Mouse (Mus musculus): ENCODE results near the gene Hnrnpl. TPM values are rescaled to one million over a fixed set of nuclear protein-coding genes. Genes with fewer than 3 reads are reported as not detected.
A peak's percentile ranks its signal among the peaks of the same experiment; 100 is the strongest.

The Hnrnpl gene
- polyA plus RNA-seq, 1 experiment = 256 TPM

DNA sequence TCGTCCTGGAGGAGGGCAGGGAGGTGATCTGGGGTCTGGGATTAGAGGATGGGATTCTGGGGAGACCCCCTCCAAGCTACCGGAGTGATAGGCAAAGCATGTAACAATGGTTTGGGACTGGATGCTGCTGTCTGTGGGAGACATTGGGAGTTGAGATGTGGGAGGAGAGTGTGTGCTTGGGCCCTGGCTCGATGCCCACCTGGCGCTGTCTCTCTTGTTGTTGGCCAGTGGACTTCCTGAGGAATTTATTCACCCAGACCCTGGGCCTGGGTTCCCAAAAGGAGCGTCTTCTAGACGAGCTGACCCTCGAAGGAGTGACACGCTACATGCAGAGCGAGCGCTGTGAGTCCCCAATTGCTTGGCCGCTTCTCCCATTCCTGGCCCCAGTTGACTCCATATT is 36.5 kb upstream of the Hnrnpl start:
- Histone ChIP-seq H3K4me1 (ENCODE audit: control insufficient read depth, insufficient read depth, low read length) (peaks cover 6% of the 10 kb centered on the region), H3K27ac (ENCODE audit: insufficient read depth, low read depth, low read length) (no peak overlapping the region), H3K4me3 (ENCODE audit: insufficient read depth, low read length) (no peak overlapping the region)
- TF ChIP-seq CTCF (IDR thresholded peaks at IDR 0.05; ENCODE audit: low read depth, low read length) (no peak), POLR2A (IDR thresholded peaks at IDR 0.05; ENCODE audit: borderline replicate concordance, low read depth, low read length) (no peak)

GRCm38 (mm10) chr7:28773163-28773562 is 35.2 kb upstream of the Hnrnpl start:
- H3K27ac ChIP-seq (ENCODE audit: insufficient read depth, low read depth, low read length) = no peak overlapping the region
- no peak overlapping the region for H3K4me3 ChIP-seq (ENCODE audit: insufficient read depth, low read length)
- no peaks in the 10 kb centered on the region for H3K4me1 ChIP-seq (ENCODE audit: control insufficient read depth, insufficient read depth, low read length)
- no peak for TF ChIP-seq CTCF (IDR thresholded peaks at IDR 0.05; ENCODE audit: low read depth, low read length)
- TF ChIP-seq POLR2A (IDR thresholded peaks at IDR 0.05; ENCODE audit: borderline replicate concordance, low read depth, low read length) = no peak

- Histone ChIP-seq H3K4me3 (ENCODE audit: insufficient read depth, low read length) (no peak overlapping the region), H3K4me1 (ENCODE audit: control insufficient read depth, insufficient read depth, low read length) (no peaks in the 10 kb centered on the region), H3K27ac (ENCODE audit: insufficient read depth, low read depth, low read length) (no peak overlapping the region)
- no peak for TF ChIP-seq POLR2A (IDR thresholded peaks at IDR 0.05; ENCODE audit: borderline replicate concordance, low read depth, low read length)
- no peak for TF ChIP-seq CTCF (IDR thresholded peaks at IDR 0.05; ENCODE audit: low read depth, low read length)
These were observed 34.2 kb upstream of the Hnrnpl start for GRCm38 (mm10) chr7:28774164-28774563.

GRCm38 (mm10) chr7:28775129-28775528 is 33.2 kb upstream of the Hnrnpl start:
- TF ChIP-seq CTCF (IDR thresholded peaks at IDR 0.05; ENCODE audit: low read depth, low read length) = no peak
- no peak for TF ChIP-seq POLR2A (IDR thresholded peaks at IDR 0.05; ENCODE audit: borderline replicate concordance, low read depth, low read length)

GRCm38 (mm10) chr7:28778825-28779224 is 29.5 kb upstream of the Hnrnpl start:
- H3K4me3 ChIP-seq (ENCODE audit: insufficient read depth, low read length) = no peak overlapping the region
- peaks cover 19% of the 10 kb centered on the region for H3K4me1 ChIP-seq (ENCODE audit: control insufficient read depth, insufficient read depth, low read length)
- TF ChIP-seq POLR2A (IDR thresholded peaks at IDR 0.05; ENCODE audit: borderline replicate concordance, low read depth, low read length) (no peak), CTCF (IDR thresholded peaks at IDR 0.05; ENCODE audit: low read depth, low read length) (no peak)
- H3K27ac ChIP-seq (ENCODE audit: insufficient read depth, low read depth, low read length) = no peak overlapping the region

More at GRCm38 (mm10) chr7:28775129-28775528, 33.2 kb upstream of the Hnrnpl start:
- Histone ChIP-seq H3K4me3 (ENCODE audit: insufficient read depth, low read length) (no peak overlapping the region), H3K27ac (ENCODE audit: insufficient read depth, low read depth, low read length) (no peak overlapping the region), H3K4me1 (ENCODE audit: control insufficient read depth, insufficient read depth, low read length) (no peaks in the 10 kb centered on the region; the same call in 1 of the 2 replicates)

DNA sequence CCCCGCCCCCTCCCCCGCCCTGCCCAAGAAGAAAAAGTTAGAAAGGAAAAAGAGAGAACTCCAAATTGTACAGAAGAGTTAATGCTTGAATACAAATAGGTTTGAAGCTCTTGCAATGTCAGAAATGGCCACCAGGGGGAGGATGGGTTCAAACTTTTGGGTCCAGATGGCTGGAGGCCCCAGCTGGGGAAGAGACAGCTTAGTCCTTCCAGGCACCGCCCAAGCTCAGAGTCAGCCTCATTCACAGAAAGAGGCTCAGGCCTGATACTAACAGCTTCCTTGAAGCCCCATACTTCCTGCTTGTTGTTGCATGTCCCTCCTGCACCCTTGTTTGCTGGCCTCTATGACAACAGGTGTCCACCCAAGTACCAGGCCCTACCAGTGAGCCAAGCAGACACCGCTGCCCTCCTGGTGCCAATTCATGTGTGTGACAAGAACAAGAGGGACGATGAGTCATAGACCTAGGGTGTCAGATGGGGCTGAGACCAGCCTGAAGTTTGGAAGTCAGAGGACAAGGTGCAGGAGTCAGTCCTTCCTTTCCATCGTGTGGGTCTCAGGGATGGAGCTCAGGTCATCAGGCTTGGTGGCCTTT is 28.2 kb upstream of the Hnrnpl start:
- Histone ChIP-seq H3K27ac (ENCODE audit: insufficient read depth, low read depth, low read length) (peak overlapping the region; percentile 89), H3K4me1 (ENCODE audit: control insufficient read depth, insufficient read depth, low read length) (peaks cover 19% of the 10 kb centered on the region), H3K4me3 (ENCODE audit: insufficient read depth, low read length) (0 out of 2 replicates have a peak overlapping the region, but pooled peaks have one; percentile 7)
- TF ChIP-seq CTCF (IDR thresholded peaks at IDR 0.05; ENCODE audit: low read depth, low read length) (peak; percentile 60), POLR2A (IDR thresholded peaks at IDR 0.05; ENCODE audit: borderline replicate concordance, low read depth, low read length) (no peak)

- peaks cover 19% of the 10 kb centered on the region for H3K4me1 ChIP-seq (ENCODE audit: control insufficient read depth, insufficient read depth, low read length)
- H3K27ac ChIP-seq (ENCODE audit: insufficient read depth, low read depth, low read length) = peak overlapping the region; percentile 89
- 0 out of 2 replicates have a peak overlapping the region, but pooled peaks have one; percentile 7 for H3K4me3 ChIP-seq (ENCODE audit: insufficient read depth, low read length)
These were observed 27.5 kb upstream of the Hnrnpl start for GRCm38 (mm10) chr7:28780857-28781256.

DNA sequence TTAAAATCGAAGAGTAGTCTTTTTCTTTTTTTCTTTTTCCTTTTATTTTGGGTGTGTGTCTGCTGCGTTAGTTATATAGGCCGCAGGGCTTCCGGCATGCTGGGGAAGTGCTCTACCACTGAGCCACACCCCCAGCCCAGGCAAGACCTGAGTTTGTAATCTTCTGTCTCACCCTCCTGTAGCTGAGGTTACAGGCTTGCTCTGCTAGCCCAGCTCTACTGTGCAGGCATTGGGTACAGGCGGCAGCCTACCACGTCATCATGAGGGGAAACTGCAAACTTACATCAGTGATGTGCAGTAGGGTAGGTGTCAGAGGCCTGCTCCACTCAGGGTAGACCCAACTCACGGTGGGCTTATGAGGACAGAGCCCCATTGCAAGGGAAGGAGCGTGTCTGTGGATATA is 27.1 kb upstream of the Hnrnpl start:
- H3K4me1 ChIP-seq (ENCODE audit: control insufficient read depth, insufficient read depth, low read length) = peaks cover 19% of the 10 kb centered on the region
- no peak overlapping the region for H3K4me3 ChIP-seq (ENCODE audit: insufficient read depth, low read length)
- peak overlapping the region; percentile 89 for H3K27ac ChIP-seq (ENCODE audit: insufficient read depth, low read depth, low read length)
- TF ChIP-seq POLR2A (IDR thresholded peaks at IDR 0.05; ENCODE audit: borderline replicate concordance, low read depth, low read length) = no peak

More at GRCm38 (mm10) chr7:28780857-28781256, 27.5 kb upstream of the Hnrnpl start:
- TF ChIP-seq POLR2A (IDR thresholded peaks at IDR 0.05; ENCODE audit: borderline replicate concordance, low read depth, low read length) (no peak), CTCF (IDR thresholded peaks at IDR 0.05; ENCODE audit: low read depth, low read length) (no peak)

GRCm38 (mm10) chr7:28785161-28785560 is 23.2 kb upstream of the Hnrnpl start:
- H3K4me3 ChIP-seq (ENCODE audit: insufficient read depth, low read length) = no peak overlapping the region
- no peak overlapping the region for H3K27ac ChIP-seq (ENCODE audit: insufficient read depth, low read depth, low read length)
- TF ChIP-seq CTCF (IDR thresholded peaks at IDR 0.05; ENCODE audit: low read depth, low read length) = no peak
- no peak for TF ChIP-seq POLR2A (IDR thresholded peaks at IDR 0.05; ENCODE audit: borderline replicate concordance, low read depth, low read length)
- H3K4me1 ChIP-seq (ENCODE audit: control insufficient read depth, insufficient read depth, low read length) = peaks cover 29% of the 10 kb centered on the region

- no peak overlapping the region for H3K4me3 ChIP-seq (ENCODE audit: insufficient read depth, low read length)
- no peak overlapping the region for H3K27ac ChIP-seq (ENCODE audit: insufficient read depth, low read depth, low read length)
- peaks cover 10% of the 10 kb centered on the region for H3K4me1 ChIP-seq (ENCODE audit: control insufficient read depth, insufficient read depth, low read length)
- TF ChIP-seq CTCF (IDR thresholded peaks at IDR 0.05; ENCODE audit: low read depth, low read length) = no peak
- TF ChIP-seq POLR2A (IDR thresholded peaks at IDR 0.05; ENCODE audit: borderline replicate concordance, low read depth, low read length) = no peak
These were observed 20.5 kb upstream of the Hnrnpl start for GRCm38 (mm10) chr7:28787884-28788283.

Measured in bone marrow macrophage, adult 2 months (primary cell).